Mouse (Mus musculus): ENCODE data around the gene Krt27.

The Krt27 gene

DNA sequence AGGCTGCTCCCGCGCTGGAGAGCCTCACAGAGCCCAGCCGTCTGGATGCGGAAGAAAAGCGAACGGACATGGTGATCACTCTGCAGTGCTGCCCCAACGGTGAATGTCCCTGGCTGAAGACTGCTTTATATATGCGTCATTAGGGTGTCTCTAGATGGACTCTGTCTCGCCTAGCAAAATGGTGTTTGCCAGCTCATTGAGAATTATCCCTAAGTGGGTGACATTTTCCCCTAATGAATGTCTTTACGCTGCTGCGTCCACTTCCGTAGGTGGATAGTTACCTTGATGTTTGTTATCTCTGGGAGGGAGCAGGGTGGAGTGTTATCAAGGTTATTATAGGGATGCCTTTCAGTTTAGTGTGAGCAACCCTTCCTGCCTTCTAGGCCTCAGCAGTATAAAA, at the start of gene Krt27:
Gene Krt27, minus strand, starts transcription at position 101 of the 400 bp plus-strand sequence.
- no peak for DNase-seq (ENCODE audit: low read depth)

DNA sequence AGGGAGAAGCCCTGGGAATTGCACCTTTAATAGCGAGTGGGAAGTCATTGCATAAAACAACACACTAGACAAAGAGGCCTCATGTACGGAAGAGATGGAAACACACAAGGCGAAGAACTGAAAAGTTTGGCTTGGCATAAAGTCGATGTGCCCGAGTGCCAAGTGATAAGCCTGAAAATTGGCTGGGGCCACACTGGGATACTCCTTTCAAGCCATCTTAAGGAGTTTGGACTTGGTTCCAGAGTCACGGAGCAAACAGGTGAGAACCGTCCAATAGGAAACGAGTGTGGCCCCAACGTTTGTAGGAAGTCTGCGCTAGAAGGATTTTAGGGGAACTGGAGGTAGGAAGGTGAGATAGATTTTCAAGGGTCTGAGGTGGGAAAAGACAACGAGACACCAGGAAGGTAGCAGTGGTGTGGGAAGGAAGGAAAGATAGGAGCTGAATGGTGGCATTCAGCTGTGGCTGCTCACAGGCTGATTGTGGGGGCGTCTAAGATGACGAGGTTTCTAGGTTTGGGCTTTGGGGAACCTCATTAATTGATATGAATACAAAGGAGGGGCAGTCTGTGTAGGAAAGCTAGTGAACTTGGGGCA, 49.1 kb upstream of the Krt27 start:
- DNase-seq (ENCODE audit: low read depth), result no peak

DNA sequence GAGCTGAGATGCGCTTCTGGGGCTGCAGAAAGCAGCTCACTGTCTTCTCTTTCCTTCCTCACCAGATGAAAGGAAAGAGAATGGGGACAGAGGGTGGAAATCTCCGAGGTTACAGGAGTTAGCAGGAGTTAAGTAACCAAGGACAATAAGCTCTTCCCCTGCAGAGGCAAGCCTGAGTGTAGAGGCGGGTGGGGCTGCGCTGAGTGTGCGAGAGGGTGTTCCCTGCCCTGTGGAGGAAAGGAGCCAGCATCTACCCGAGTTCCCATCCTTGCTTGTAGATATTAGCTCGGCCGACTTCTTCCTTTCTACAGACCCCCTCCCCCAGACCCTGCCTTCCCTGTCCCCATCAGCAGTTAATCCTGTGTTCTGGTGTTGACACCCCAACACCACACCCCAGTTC, 47.9 kb upstream of the Krt27 start:
- DNase-seq (ENCODE audit: low read depth), result no peak

DNA sequence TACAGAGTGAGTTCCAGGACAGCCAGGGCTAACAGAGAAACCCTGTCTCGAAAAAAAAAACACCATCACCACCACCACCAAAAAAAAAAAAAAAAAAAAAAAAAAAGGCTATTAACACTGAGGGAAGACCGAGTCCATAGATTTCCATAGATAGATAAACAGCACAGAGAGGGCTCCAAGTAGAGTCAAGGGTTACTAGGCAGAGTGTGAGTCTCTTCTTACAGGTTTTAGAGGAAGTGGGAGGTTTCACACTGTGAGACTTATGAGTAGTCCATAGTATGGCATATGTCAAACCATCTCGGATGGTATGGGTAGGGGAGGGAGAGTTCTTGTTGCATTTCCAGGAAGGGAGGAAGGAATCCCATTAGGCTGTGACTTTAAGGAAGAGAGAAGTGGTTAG, 47.2 kb upstream of the Krt27 start:
- no peak for DNase-seq (ENCODE audit: low read depth)

DNA sequence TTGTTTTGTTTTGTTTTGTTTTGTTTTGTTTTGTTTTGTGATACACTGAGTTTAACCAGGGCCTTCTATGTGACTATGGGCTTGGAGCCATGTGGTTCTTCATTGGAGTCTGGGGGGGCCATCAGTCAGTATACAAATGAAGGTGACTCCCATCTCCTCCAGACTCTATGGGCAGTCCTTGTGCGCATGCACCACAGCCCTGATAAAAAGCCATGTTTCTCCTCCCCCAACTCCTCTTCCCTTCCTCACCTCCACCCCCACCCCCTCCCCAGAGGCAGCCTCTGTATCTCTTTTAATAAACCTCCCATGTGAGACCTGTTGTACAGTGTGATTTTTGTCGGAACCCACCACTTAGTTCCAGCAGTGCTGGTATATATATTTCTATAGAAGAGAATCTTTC, 45.8 kb upstream of the Krt27 start:
- DNase-seq (ENCODE audit: low read depth), result no peak

DNA sequence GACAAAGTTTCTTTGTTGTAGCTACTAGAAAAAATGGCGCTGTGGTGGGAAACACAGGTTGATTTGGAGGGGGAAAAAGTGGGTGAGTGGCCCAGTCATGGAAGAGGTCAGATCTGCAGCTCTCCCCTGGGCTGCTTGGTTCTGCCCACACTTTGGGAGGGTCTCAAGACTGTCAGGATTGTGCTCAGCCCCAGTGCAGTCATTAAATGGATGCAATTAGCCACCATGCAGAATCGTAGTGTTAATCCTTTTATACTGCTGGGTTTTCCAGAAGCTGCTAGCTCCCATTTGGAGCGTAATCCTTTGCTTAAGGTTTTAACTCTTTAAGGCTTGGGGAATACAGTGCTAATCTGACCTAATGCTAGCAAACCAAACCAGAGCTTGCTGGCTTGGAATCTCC, 45.1 kb upstream of the Krt27 start:
- no peak for DNase-seq (ENCODE audit: low read depth)

DNA sequence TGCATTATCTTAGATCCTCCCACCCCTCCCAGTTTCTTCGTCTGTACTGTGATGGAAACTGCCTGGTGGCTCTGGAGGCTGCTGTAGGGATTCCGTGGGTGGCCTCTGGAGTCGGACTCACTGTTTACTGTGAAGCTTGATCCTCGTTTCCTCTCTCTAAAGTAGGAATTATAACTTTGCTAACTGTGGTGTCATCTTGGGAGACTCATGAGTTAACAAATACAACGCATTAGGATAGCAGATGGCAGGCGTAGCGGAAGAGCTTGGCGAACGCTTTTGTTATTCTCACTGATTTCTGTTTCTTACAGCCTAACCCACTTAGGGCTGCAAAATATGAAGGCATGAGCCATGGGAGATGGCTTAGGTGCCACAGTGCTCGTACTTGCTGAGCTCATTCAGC, 41.6 kb upstream of the Krt27 start:
- DNase-seq (ENCODE audit: low read depth), result no peak

DNA sequence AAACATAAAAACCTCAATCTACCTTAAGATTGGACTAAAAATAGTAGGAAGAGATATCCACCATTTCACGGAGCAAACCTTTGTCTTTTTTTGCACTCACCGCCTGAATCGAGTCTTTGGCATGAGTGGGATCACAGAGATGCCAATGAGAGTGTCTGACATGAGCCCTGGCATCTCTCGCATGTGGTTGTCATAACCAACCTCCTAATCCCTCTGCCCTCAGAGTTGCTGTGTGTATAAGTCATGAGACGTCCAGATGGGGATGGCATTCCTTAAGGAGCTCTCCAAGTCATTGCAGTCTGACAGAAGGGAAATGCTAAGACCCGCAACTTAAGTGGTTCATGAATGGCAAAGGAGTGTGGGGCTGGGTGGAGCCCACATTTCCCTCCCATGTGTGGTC, 40.5 kb upstream of the Krt27 start:
- DNase-seq (ENCODE audit: low read depth), result no peak

DNA sequence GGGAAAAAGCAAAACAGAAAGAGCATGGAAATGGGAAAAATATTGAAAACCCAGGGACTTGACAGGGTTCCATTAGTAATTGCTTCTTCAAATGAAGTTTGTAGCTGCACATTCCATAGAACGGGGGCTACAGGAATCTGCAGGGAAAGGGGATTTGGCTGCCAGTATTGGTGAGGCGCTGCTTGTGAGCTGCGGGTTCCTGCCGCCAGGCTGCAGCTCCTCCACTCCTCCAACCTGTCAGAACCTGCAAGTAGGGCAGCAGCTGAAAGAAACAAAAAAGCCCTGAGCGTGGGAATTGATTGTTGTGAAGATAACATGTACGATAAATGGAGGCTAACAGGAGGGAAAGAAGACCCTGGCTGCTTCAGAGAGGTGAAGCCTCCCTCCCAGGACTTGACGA, 40.0 kb upstream of the Krt27 start:
- DNase-seq (ENCODE audit: low read depth), result no peak

DNA sequence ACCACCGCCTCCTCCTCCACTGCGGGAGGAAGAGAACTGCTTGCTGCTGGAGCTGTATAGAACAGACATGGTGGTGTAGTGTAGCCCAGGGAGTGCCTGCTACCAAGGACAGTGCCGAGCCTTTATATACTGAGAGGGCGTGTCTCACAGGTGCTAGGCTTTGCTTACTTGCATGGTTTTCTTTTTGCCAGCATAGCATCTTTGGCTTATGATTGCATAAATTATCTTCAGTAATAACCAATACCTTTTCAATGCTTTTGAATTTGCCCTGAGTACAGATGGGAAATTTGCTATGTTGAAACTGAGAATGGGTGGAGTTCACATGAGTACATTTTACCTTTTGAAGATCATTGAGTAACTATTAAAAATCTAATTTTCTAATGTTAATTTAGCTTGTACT, 38.4 kb upstream of the Krt27 start, which contains the start of gene Krt10:
Gene Krt10, minus strand, starts transcription at position 101 of the 400 bp plus-strand sequence.
- no peak for DNase-seq (ENCODE audit: low read depth)

DNA sequence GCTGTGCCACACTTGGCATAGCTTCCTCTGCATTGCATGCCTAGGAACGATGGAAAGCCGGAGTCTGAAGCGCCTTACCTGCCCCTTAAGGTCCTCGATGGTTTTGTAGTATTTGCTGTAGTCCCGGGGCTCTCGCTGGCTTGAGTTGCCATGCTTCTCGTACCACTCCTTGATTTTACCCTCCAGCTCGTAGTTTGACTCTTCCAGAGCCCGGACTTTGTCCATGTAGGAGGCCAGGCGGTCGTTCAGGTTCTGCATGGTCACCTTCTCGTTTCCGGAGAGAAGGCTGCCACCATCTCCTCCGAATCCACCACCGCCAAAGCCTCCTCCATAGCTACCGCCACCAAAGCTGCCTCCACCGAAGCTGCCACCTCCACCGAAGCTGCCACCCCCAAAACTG, 37.8 kb upstream of the Krt27 start:
- no peak for DNase-seq (ENCODE audit: low read depth)

DNA sequence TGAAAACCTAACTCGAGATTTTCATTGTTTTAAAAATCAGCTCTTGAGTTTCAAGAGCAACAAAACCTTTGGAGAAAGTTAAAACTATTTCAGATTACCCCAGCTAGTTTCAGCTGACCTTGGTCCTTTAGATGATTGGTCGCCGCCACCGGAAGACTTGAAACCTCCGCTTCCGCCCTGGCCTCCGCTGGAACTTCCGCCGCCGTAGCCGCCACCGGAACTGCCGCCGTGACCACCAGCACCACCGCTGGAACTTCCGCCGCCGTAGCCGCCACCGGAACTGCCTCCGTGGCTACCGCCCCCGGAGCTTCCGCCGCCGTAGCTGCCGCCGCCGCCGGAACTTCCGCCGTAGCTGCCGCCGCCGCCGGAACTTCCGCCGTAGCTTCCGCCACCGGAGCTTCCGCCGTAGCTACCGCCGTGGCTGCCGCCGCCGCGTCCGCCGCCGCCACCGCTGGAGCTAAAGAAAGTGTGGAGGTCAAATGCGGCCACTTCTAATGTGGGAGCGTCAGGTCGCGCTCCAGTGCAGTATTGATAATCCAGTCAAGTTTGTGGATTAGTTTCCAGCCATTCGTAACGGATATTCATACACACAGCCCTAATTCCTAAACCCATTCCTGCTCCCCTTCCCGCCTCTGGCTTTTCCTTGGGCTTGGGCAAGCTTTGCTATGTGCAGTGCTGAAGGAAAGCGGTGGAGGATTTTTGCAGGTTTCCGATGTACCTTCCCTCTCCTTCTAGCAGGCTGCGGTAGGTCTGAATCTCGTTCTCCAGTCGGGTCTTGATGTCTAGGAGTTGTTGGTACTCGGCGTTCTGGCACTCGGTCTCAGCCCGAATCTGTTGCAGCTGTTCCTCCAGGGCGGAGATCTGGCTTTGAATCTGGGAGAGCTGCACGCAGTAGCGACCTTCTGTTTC, 35.2 kb upstream of the Krt27 start:
- DNase-seq (ENCODE audit: low read depth), result peak; percentile 43

DNA sequence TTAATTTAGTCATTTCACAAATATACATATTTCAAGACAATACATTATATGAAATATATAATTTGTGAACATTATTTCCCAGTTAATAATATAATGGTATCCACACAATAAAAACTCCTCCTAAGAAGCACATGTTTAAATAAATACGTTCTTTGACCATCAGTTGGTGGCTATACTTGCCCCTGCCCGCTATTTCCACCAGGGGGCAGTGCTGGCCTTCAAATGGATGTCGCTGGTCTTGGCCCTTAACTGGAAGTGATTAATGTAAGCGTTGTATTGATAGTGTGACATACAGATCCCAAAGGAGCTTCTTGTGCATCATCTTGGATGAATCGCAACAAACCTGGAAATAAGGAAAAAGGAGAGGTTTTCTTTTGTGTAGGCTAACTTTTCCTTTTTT, 28.7 kb upstream of the Krt27 start:
- peak; percentile 69 for DNase-seq (ENCODE audit: low read depth)

DNA sequence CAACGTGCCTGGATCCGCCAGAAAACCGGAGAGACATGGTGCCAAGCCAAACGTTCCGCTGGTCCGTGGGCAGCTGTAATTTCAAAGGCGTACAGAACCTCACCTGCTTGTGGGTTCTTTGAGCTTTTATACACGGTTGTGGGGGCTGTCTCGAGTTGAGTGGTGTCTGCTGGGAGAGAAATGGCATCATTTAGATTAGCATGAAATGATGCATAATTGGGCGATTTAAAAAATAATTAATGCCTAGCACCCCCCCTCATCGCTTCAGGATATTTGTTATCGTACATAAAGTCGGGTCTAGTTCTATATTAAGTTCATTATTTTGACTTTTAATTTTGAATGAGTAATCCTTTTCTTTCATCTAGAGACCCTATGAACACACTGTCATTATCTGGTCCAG, 23.9 kb upstream of the Krt27 start, which contains the start of gene Krt28:
Gene Krt28, minus strand, starts transcription at position 101 of the 400 bp plus-strand sequence.
- no peak for DNase-seq (ENCODE audit: low read depth)

DNA sequence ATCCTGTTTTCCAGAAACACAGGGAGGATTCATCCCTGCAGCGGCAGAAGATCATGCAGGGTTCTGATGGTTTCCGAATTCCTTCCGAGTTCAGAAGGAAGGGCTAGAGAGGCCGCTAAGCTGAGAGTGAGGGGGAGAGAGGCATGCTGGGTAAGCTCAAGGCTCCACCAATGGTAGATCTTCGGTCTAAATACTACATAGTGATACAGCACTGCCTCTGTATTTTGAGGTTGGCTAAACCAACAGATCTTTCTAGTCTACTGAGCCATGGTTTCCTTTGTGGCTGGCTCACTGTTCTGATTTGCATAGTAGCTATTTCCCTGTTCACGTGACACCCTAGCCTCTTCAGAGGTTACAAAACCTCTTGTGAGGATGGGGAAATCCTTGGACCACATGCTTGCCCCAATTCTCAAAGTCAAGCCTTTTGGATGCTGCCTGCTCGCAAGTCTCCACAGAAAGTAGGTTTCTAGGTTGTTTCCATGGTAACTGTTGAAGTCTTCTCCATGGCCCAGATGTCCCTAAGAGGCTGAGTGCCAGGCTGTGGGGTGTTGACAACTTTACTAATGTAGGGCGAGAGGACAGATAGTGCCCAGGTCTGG, 19.0 kb upstream of the Krt27 start:
- no peak for DNase-seq (ENCODE audit: low read depth)

DNA sequence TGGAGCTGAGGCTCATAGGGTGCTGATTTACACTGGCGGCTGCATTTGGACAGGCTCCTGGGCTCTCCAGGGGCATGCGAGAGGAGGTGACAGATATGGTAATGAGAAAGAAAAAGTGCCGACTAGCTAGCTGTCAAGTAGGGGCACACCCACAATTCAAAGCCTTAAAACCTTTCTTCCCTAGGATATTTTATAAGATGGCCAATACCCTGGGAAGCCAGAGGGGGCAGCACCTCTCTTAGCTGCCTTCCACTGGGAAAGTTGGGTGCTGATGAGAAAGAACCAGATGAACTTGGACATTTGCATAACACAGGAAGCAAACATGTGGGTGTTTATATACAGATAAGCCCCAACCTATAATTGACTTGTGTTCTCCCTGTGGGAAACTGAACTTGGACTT, 18.3 kb upstream of the Krt27 start:
- no peak for DNase-seq (ENCODE audit: low read depth)

DNA sequence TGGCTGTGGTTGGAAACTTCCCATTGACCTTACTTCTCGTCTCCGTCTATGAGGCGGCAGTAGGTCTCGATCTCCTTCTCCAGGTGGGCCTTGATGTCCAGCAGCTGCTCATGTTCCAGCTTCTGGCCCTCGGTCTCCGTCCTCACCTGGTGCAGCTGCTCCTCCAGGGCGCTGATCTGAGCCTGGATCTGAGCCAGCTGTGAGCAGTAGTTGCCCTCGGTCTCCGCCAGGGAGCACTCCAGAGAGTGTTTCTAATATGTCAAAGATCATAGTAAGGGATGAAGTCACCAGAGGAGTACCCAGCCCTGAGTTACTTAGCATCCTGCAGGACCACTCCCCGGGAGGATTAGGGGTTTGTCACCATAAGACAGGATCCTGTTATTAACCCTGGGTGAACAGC, 15.9 kb upstream of the Krt27 start:
- DNase-seq (ENCODE audit: low read depth), result no peak

DNA sequence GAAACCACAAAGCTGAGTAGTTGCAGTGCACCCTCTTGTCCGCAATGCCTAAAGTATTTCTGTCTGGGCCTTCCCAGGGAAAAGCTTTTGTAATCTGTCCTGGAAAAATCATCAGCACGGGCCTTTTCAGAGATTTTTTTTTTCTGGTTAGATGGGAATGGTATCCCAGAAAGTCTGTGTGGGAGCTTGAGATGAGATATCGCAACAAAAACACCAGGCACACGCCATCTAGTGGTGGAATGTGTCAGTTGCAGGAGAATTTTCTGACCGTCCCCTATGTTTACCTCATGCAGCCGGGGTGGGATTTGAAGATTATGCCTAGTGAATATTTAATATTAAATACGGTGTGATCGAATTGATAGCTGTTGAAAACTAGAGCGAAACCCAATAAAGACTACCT, 13.5 kb upstream of the Krt27 start:
- no peak for DNase-seq (ENCODE audit: low read depth)

DNA sequence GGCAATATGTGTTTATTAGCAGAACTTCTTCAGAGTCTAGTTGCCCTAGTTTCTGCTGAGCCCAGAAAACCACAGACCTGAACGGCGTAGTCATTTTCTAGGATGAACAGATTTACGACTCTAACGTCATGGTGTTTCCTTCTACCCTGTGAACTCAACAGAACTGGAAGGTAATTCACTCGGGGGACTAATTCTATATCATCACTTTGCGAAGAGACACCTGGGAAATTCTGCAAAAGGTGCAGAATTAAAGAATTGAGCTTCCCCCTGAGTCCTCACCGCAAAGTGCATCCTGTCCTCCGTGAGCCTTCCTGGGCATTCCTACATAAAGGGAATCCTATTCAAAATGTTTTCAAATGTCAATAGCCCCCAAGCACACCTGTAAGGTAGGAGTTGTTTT, 10.5 kb upstream of the Krt27 start:
- DNase-seq (ENCODE audit: low read depth), result no peak

DNA sequence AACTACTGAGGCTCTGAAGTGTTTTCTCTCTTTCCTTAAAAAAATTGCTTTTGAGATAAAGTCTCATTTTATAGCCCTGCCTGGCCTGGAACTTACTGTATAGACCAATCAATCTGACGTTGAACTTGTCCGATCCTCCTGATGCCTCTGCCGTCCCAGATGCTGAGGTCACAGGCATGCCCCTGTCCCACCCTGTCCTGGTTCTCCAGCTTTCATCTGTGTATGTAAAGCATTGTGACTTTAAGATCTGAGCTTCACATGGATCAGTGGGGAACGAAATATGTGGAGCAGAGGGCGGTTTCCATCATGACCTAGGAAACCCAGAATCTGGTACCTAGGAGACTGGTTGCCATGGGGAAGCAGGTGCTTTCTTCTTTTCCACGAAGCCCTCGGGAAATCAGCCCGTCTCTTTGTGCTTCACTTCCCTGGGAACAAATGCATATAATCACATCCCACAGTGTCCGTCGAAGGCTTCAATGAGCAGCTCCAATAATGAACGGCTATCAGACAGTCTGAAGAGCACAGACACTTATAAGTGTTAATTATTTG, 11.5 kb downstream of the Krt27 start:
- no peak for DNase-seq (ENCODE audit: low read depth)

DNA sequence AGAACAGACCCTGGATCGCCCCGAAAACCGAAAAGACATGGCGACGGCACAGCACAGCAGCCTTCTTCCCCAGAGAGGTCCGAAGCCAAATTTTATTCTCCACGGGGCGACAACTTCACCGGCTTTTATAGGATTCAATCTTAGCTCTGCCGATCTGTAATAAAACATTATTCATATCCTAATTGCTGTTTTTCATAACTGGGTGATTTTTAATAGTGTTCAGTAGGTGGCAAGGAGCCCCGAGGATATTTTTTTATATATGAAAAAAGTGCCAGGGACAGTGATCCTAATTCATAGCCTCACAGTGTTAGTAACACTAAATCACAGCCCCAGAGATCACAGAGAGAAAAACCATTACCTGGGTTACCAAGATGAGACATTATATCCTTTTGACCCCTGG, 13.0 kb downstream of the Krt27 start, which contains the start of gene Krt26:
Gene Krt26, minus strand, starts transcription at position 101 of the 400 bp plus-strand sequence.
- no peak for DNase-seq (ENCODE audit: low read depth)

DNA sequence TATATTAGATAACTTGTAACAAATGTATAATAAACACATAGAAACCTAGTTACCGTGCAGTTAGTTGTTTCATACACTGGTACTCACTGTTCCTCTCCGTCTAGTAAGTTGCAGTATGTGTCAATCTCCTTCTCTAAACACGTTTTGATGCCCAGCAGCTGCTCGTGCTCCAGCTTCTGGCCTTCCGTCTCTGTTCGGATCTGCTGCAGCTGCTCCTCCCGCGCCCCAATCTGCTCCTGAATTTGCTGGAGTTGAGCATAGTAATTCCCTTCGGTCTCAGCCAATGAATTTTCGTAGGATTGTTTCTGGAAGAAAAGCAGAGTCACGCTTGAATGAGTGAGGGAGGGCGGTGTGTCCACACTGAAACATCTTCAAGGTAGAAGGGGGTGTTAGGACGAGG, 17.5 kb downstream of the Krt27 start:
- DNase-seq (ENCODE audit: low read depth), result no peak

DNA sequence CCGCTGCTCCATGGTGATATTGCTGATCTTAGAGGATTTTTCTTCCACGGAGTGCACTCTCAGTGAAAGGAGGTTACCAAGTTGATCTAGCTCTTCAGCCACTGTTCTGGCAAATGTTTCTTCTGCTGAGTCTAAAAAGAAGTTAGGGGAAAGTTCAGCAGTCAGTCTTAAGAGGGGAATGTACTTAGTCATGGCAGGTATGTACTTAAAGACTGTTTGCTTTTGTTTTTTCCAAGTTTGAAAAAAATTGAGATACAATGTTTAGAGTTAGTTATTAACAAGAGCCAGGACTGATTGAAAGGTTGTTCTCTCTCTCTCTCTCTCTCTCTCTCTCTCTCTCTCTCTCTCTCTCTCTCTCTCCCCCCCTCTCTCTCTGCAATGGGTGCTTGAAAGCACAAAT, 21.2 kb downstream of the Krt27 start:
- no peak for DNase-seq (ENCODE audit: low read depth)
